Mouse (Mus musculus) midbrain, embryonic 14.5 days (tissue): ENCODE results near the gene Zfp74. TPM values are rescaled to one million over a fixed set of nuclear protein-coding genes. Genes with fewer than 3 reads are reported as not detected.

Source experiments
- ATAC-seq: fragments of 200-750 bp; cut with Nextera tagmentation; 2 replicates; pipeline ENCODE4 v1.8.0; 2017; ENCODE audit warnings: moderate number of reproducible peaks, moderate library complexity; ENCODE audit not compliant: low FRiP score, low TSS enrichment
- DNase-seq: peaks from one replicate; pipeline ENCODE4 v3.0.0-alpha.2; 2015
- H3K27ac ChIP-seq: fragments of 300-500 bp; sonication (generic); replicated peaks from 2 replicates; pipeline ENCODE4 v1.5.1; 2014; ENCODE audit warnings: mild to moderate bottlenecking, low read depth, low read length, moderate library complexity
- H3K27me3 ChIP-seq: fragments of 300-500 bp; sonication (generic); 2 replicates; pipeline ENCODE4 v1.6.1; 2014; ENCODE audit warnings: low read length, control low read depth, mixed read lengths; ENCODE audit not compliant: control insufficient read depth, insufficient read depth
- H3K36me3 ChIP-seq: fragments of 300-500 bp; sonication (generic); 2 replicates; pipeline ENCODE4 v1.6.1; 2014; ENCODE audit warnings: low read length, control low read depth; ENCODE audit not compliant: control insufficient read depth, insufficient read depth
- H3K4me1 ChIP-seq: fragments of 300-500 bp; sonication (generic); 2 replicates; pipeline ENCODE4 v1.6.1; 2014; ENCODE audit warnings: mild to moderate bottlenecking, antibody characterized with exemption, low read length, control low read depth; ENCODE audit not compliant: control insufficient read depth, insufficient read depth
- H3K4me2 ChIP-seq: fragments of 300-500 bp; sonication (generic); 2 replicates; pipeline ENCODE4 v1.6.1; 2014; ENCODE audit warnings: mild to moderate bottlenecking, low read length, moderate library complexity
- H3K4me3 ChIP-seq: fragments of 300-500 bp; sonication (generic); replicated peaks from 2 replicates; pipeline ENCODE4 v1.5.1; 2014; ENCODE audit warnings: low read depth, low read length
- H3K9ac ChIP-seq: fragments of 300-500 bp; sonication (generic); replicated peaks from 2 replicates; pipeline ENCODE4 v1.6.1; 2014; ENCODE audit warnings: mild to moderate bottlenecking, low read length, moderate library complexity
- H3K9me3 ChIP-seq: fragments of 300-500 bp; sonication (generic); 2 replicates; pipeline ENCODE4 v1.6.1; 2016; ENCODE audit warnings: low read length, control low read depth, mixed read lengths; ENCODE audit not compliant: control insufficient read depth
- WGBS: fragments of 180-500 bp; shearing (Covaris S2); extraction: QIAGEN DNeasy Blood & Tissue Kit; methylation state at CpG from one replicate; pipeline ENCODE4 v1.1.7; 2014; 5-methylcytosine and 5-hydroxymethylcytosine counted together
- polyA plus RNA-seq: library from polyadenylated mRNA; unstranded; fragments of >200 nt; fragmentation: Nextera tagmentation; extraction: Ambion mirVana; gene quantifications from 2 replicates; pipeline ENCODE4 v1.2.1, GENCODE M21; 2014

The Zfp74 gene
- polyA plus RNA-seq, 1 experiment from 2014 or later = 22.1 TPM

GRCm38 (mm10) chr7:29908130-29908950 is 45.5 kb downstream of the Zfp74 start, which contains the start of gene Zfp383:
Zfp383 (plus strand) TSS chr7:29908223.
- peak within 1 kb of the TSS; percentile 80 for H3K9ac ChIP-seq
- H3K4me3 ChIP-seq = peak within 1 kb of the TSS; percentile 72
- peak; percentile 95 for DNase-seq
- peak within 1 kb of the TSS; percentile 98 for H3K27ac ChIP-seq
- no peaks in the 10 kb centered on the region for H3K27me3 ChIP-seq
- ATAC-seq = peak; percentile 83
- no peaks in the 10 kb centered on the region for H3K9me3 ChIP-seq
- H3K4me1 ChIP-seq = peaks cover 20% of the 10 kb centered on the region
- H3K4me2 ChIP-seq = peak within 1 kb of the TSS; percentile 68
- under 1% methylated on average over 33 of the region's 33 CpGs for WGBS
- H3K36me3 ChIP-seq = peaks cover 26% of the 10 kb centered on the region

GRCm38 (mm10) chr7:29907206-29907605 is 46.7 kb downstream of the Zfp74 start:
- Histone ChIP-seq H3K27ac (peak overlapping the region; percentile 98), H3K9me3 (no peaks in the 10 kb centered on the region), H3K4me2 (peak overlapping the region; percentile 68), H3K9ac (no peak overlapping the region), H3K4me3 (peak overlapping the region; percentile 65), H3K4me1 (peaks cover 20% of the 10 kb centered on the region), H3K27me3 (no peaks in the 10 kb centered on the region), H3K36me3 (peaks cover 24% of the 10 kb centered on the region)
- WGBS = 91% methylated on average over 5 of the region's 5 CpGs
- ATAC-seq (no peak), DNase-seq (no peak)

- DNase-seq (no peak), ATAC-seq (no peak)
- Histone ChIP-seq H3K27ac (peak overlapping the region; percentile 98), H3K4me2 (peak overlapping the region; percentile 68), H3K4me1 (peaks cover 20% of the 10 kb centered on the region), H3K36me3 (peaks cover 20% of the 10 kb centered on the region; the same call in 1 of the 2 replicates), H3K9me3 (no peaks in the 10 kb centered on the region), H3K4me3 (peak overlapping the region; percentile 65), H3K9ac (peak overlapping the region; percentile 77), H3K27me3 (no peaks in the 10 kb centered on the region)
- WGBS = 14% methylated on average over 8 of the region's 8 CpGs
Measured at GRCm38 (mm10) chr7:29906682-29907058, 47.2 kb downstream of the Zfp74 start.

GRCm38 (mm10) chr7:29905966-29906681 is 47.8 kb downstream of the Zfp74 start, which contains the start of gene Zfp27:
Zfp27 (minus strand) TSS chr7:29906572.
- WGBS = under 1% methylated on average over 22 of the region's 22 CpGs
- peak within 1 kb of the TSS; percentile 77 for H3K9ac ChIP-seq
- H3K4me2 ChIP-seq = peak within 1 kb of the TSS; percentile 68
- H3K36me3 ChIP-seq = peaks cover 20% of the 10 kb centered on the region; the same call in 1 of the 2 replicates
- H3K9me3 ChIP-seq = no peaks in the 10 kb centered on the region
- peaks cover 20% of the 10 kb centered on the region for H3K4me1 ChIP-seq
- H3K4me3 ChIP-seq = peak within 1 kb of the TSS; percentile 65
- ATAC-seq = peak; percentile 89
- peak; percentile 97 for DNase-seq
- H3K27me3 ChIP-seq = no peaks in the 10 kb centered on the region
- peak within 1 kb of the TSS; percentile 98 for H3K27ac ChIP-seq

- Histone ChIP-seq H3K36me3 (peaks cover 28% of the 10 kb centered on the region), H3K27ac (no peak overlapping the region), H3K9ac (no peak overlapping the region), H3K4me3 (no peak overlapping the region), H3K9me3 (no peaks in the 10 kb centered on the region), H3K4me1 (peaks cover 9% of the 10 kb centered on the region; the same call in 1 of the 2 replicates), H3K27me3 (no peaks in the 10 kb centered on the region), H3K4me2 (no peak overlapping the region)
- 96% methylated on average over 4 of the region's 4 CpGs for WGBS
- ATAC-seq (no peak), DNase-seq (no peak)
Measured at GRCm38 (mm10) chr7:29904101-29904500, 49.8 kb downstream of the Zfp74 start.

GRCm38 (mm10) chr7:29898351-29898750 is 55.5 kb downstream of the Zfp74 start:
- H3K4me1 ChIP-seq = no peaks in the 10 kb centered on the region
- WGBS = 96% methylated on average over 4 of the region's 4 CpGs
- no peak for DNase-seq
- no peak overlapping the region for H3K27ac ChIP-seq
- ATAC-seq = no peak
- no peaks in the 10 kb centered on the region for H3K27me3 ChIP-seq
- no peak overlapping the region for H3K4me3 ChIP-seq
- H3K9me3 ChIP-seq = peaks cover 28% of the 10 kb centered on the region
- H3K9ac ChIP-seq = no peak overlapping the region
- H3K4me2 ChIP-seq = no peak overlapping the region
- H3K36me3 ChIP-seq = peaks cover 78% of the 10 kb centered on the region

- over 99% methylated on average over 4 of the region's 4 CpGs for WGBS
- no peak overlapping the region for H3K4me2 ChIP-seq
- no peak overlapping the region for H3K4me3 ChIP-seq
- H3K36me3 ChIP-seq = peaks cover 74% of the 10 kb centered on the region
- no peak for DNase-seq
- no peak overlapping the region for H3K27ac ChIP-seq
- no peaks in the 10 kb centered on the region for H3K4me1 ChIP-seq
- ATAC-seq = no peak
- no peak overlapping the region for H3K9ac ChIP-seq
- peaks cover 34% of the 10 kb centered on the region for H3K9me3 ChIP-seq
- H3K27me3 ChIP-seq = no peaks in the 10 kb centered on the region
Measured at GRCm38 (mm10) chr7:29892756-29893155, 61.1 kb downstream of the Zfp74 start.

- no peak overlapping the region for H3K9ac ChIP-seq
- peaks cover 54% of the 10 kb centered on the region for H3K36me3 ChIP-seq
- no peak overlapping the region for H3K27ac ChIP-seq
- H3K4me3 ChIP-seq = no peak overlapping the region
- no peaks in the 10 kb centered on the region for H3K4me1 ChIP-seq
- 97% methylated on average over 7 of the region's 7 CpGs for WGBS
- no peak overlapping the region for H3K4me2 ChIP-seq
- no peak for DNase-seq
- H3K27me3 ChIP-seq = no peaks in the 10 kb centered on the region
- H3K9me3 ChIP-seq = peaks cover 40% of the 10 kb centered on the region
- no peak for ATAC-seq
Measured at GRCm38 (mm10) chr7:29890501-29890900, 63.4 kb downstream of the Zfp74 start.
